In the genomic region with DNA sequence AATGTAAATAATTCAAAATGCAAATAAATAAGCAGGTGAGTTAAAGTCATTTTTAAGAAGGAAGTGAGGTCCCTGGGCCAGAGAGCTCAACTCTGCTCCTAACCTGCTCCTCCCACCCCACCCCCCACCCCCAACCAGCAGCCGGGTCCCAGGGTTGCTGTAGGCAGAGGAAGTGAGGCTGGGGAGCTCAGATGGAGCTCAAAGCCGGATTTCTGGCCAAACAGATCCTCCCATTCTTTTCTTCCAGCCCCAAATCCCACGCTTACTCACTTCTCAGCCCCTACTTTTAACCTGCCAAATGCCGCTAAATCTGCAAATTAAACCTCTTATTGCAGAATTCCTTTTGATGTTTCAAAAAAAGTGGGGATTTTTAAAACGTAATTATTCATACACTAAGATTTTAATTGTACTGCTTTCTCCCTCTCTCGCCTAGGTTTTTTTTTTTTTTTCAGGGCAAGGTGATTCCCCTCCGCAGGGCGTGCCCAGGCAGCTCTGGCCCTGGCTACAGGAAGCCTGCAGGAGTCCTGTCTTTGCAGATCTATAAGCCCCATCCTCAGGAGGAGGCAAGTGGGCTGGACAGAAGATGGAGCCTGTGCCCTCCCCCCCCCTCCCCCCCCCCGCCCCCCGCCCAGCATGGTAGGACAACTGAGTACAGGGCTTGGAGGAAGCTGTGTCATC, we compare ENCODE assay signal across 19 mouse cellular contexts. TPM values are rescaled to one million over a fixed set of nuclear protein-coding genes. Genes with fewer than 3 reads are reported as not detected.
DNase-seq lines count a peak whose midpoint lies in the region; ATAC-seq and TF ChIP-seq lines count a peak whose summit lies in the region.
"Had no signal": no experiment of that assay in that cellular context is flagged by ENCODE, and none has a peak within 500 bp of the region (broad histone marks: within the 10 kb centered on the region; RNA-seq: fewer than 3 reads in every experiment).

No protein-coding gene starts in this region.

- ATAC-seq in kidney, embryonic 16.5 days (ENCODE audit: low FRiP score, low TSS enrichment): 0 out of 2 replicates have a peak, but pooled peaks have one; percentile 46

- no peak for TF ChIP-seq POLR2A in brain, embryonic 14.5 days (IDR thresholded peaks at IDR 0.05; ENCODE audit: borderline replicate concordance, extremely low read depth, insufficient read depth, insufficient read length, poor library complexity, severe bottlenecking)

- no peak for DNase-seq in kidney, postnatal 14 days
- peak; percentile 6 for DNase-seq in thymus, postnatal 0 days (ENCODE audit: low spot score)
- no peak for DNase-seq in thymus, postnatal 36 days
- peak; percentile 20 for DNase-seq in brain, embryonic 14.5 days (ENCODE audit: low read depth)
- no peak for DNase-seq in cerebellum, postnatal 14 days
- DNase-seq in adrenal gland, adult (ENCODE audit: inconsistent age in 2 of 2, low spot score in 1 of 2): no peak
- no peak for DNase-seq in testis, postnatal 14 days (ENCODE audit: low spot score)
- DNase-seq: adrenal gland, adult 8-10 months; cerebellum, adult 9-10 months; heart, postnatal 10 days; kidney, adult 18-20 months; thymus, adult 2 months had no signal

- peaks cover 7% of the 10 kb centered on the region; the same call in 1 of the 2 replicates for H3K4me1 ChIP-seq in kidney, embryonic 16.5 days (ENCODE audit: insufficient read depth, low read length)
- H3K4me1 ChIP-seq: embryonic facial prominence, embryonic 12.5 days; hindbrain, embryonic 13.5 days; liver, embryonic 15.5 days had no signal

- H3K9me3 ChIP-seq in kidney, embryonic 16.5 days (ENCODE audit: low read length): no peaks in the 10 kb centered on the region; the same call in 1 of the 2 replicates
- H3K9me3 ChIP-seq: embryonic facial prominence, embryonic 12.5 days; hindbrain, embryonic 13.5 days; limb, embryonic 12.5 days; liver, embryonic 15.5 days had no signal

- peak overlapping the region; percentile 21; the same call in 1 of the 2 replicates for H3K4me2 ChIP-seq in kidney, embryonic 16.5 days (replicated peaks; ENCODE audit: low read depth, low read length)
- H3K4me2 ChIP-seq: embryonic facial prominence, embryonic 12.5 days; hindbrain, embryonic 13.5 days; limb, embryonic 12.5 days; liver, embryonic 15.5 days had no signal

- H3K9ac ChIP-seq in kidney, embryonic 16.5 days (replicated peaks; ENCODE audit: low read length): no peak overlapping the region
- H3K9ac ChIP-seq: embryonic facial prominence, embryonic 12.5 days; hindbrain, embryonic 13.5 days; limb, embryonic 12.5 days; liver, embryonic 15.5 days had no signal

- 14% methylated on average over 8 of the region's 10 CpGs for WGBS in kidney, embryonic 16.5 days

- H3K27ac ChIP-seq in kidney, embryonic 16.5 days (ENCODE audit: low read length): no peak overlapping the region
- H3K27ac ChIP-seq: embryonic facial prominence, embryonic 12.5 days; hindbrain, embryonic 13.5 days; layer of hippocampus, adult 2 months; limb, embryonic 12.5 days; liver, embryonic 15.5 days; macrophage had no signal

- H3K4me3 ChIP-seq in kidney, embryonic 16.5 days (ENCODE audit: low read length): no peak overlapping the region
- H3K4me3 ChIP-seq: embryonic facial prominence, embryonic 12.5 days; hindbrain, embryonic 13.5 days; layer of hippocampus, adult 2 months; limb, embryonic 12.5 days; liver, embryonic 15.5 days had no signal

- H3K36me3 ChIP-seq in kidney, embryonic 16.5 days (ENCODE audit: insufficient read depth, low read length): no peaks in the 10 kb centered on the region
- H3K36me3 ChIP-seq: embryonic facial prominence, embryonic 12.5 days; hindbrain, embryonic 13.5 days; limb, embryonic 12.5 days; liver, embryonic 15.5 days had no signal

- TF ChIP-seq CTCF in brain, embryonic 14.5 days (IDR thresholded peaks at IDR 0.05; ENCODE audit: borderline replicate concordance, extremely low read depth, insufficient read depth, insufficient read length): no peak

- H3K27me3 ChIP-seq in kidney, embryonic 16.5 days (ENCODE audit: insufficient read depth, low read length): no peaks in the 10 kb centered on the region
- H3K27me3 ChIP-seq: embryonic facial prominence, embryonic 12.5 days; hindbrain, embryonic 13.5 days; limb, embryonic 12.5 days; liver, embryonic 15.5 days had no signal

RNA-seq across cellular contexts. Expression of a gene that starts 24.5 kb away (rescaled TPM):
- polyA plus RNA-seq in kidney, embryonic 16.5 days (2015; fragmentation: Nextera tagmentation; extraction: Ambion mirVana): 57.1 and 69.9 TPM in 2 replicates
- polyA plus RNA-seq in thymus, postnatal 0 days (2015; fragmentation: Nextera tagmentation; extraction: Ambion mirVana): 7.8 and 11.3 TPM in 2 replicates
- 3.0 TPM in 2 replicates for polyA plus RNA-seq in brain, embryonic 14.5 days (2012; rRNA removed)

Comparison
In these comparisons a context has a peak if more than half of its experiments do, and no peak if none do; other contexts are left out.
1. DNase-seq: peak in thymus, postnatal 0 days (single experiment) and brain, embryonic 14.5 days (single experiment); none in kidney, postnatal 14 days (single experiment), thymus, postnatal 36 days (0 of 2), cerebellum, postnatal 14 days (0 of 2), adrenal gland, adult (0 of 2) and testis, postnatal 14 days (single experiment).